Mouse (Mus musculus) C2C12 (cell line): ENCODE measurements around the gene Dnajc8.

Source experiments
- CEBPB ChIP-seq: IDR thresholded peaks from one replicate; pipeline ENCODE4 v1.6.1; 2011; ENCODE audit warnings: low read depth, mild to moderate bottlenecking, control low read depth, moderate library complexity
- CTCF ChIP-seq: IDR thresholded peaks from one replicate; pipeline ENCODE4 v1.5.1; 2011; ENCODE audit not compliant: control insufficient read depth, insufficient read depth, insufficient read length
- FOSL1 ChIP-seq: IDR thresholded peaks from one replicate; pipeline ENCODE4 v1.8.0; 2011; ENCODE audit warnings: mild to moderate bottlenecking, low read length; ENCODE audit not compliant: poor library complexity, insufficient read depth, severe bottlenecking
- MAX ChIP-seq: IDR thresholded peaks from one replicate; pipeline ENCODE4 v1.6.1; 2011; ENCODE audit warnings: mild to moderate bottlenecking, control low read depth
- MYOD1 ChIP-seq: IDR thresholded peaks from one replicate; pipeline ENCODE4 v1.6.1; 2011; ENCODE audit warnings: low read depth; ENCODE audit not compliant: control insufficient read depth, insufficient read length
- MYOG ChIP-seq: IDR thresholded peaks from one replicate; pipeline ENCODE4 v1.6.1; 2011; ENCODE audit not compliant: control insufficient read depth, insufficient read length; ENCODE audit errors: extremely low read depth
- USF1 ChIP-seq: IDR thresholded peaks from one replicate; pipeline ENCODE4 v1.6.1; 2011; ENCODE audit warnings: low read depth, mild to moderate bottlenecking, control low read depth, moderate library complexity

DNA sequence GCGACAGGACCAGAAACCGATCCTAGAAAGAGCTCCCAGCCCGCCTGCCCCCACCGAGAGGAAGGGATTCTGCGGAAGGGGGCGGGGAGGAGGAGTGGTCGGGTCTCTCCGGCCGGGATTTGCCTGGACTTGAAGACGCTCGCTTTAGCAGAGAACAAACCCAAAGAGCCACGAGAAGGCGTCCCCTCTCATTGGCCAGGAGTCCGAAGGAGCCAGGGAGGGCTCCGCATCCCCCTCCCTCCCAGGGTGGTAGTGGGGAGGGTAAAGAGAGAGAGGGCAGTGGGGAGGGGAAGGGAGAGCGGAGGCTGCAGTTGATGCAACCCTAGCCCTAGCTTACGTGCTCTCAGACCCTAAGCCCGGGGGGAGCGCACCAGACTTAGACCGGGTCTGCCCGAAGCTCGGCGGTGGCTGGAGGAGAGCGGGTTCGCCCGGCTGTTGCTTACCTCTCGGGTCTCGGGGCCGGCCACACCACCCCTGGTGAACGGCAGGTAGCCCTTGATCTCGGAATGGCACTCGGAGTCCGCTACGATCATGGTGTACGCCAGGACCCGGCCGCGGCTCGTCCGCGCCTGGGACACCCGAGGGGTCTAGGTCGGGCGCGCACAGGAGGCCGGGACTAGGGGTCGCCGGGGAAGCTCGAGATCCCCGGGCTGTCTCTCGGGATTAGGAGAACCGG lies 25.6 kb upstream of the Dnajc8 start:
- TF ChIP-seq CTCF (no peak), CEBPB (no peak), USF1 (no peak), MYOD1 (no peak), FOSL1 (no peak), MAX (peak; percentile 31), MYOG (no peak)
